Mouse (Mus musculus) hindbrain, embryonic 11.5 days (tissue): ENCODE data around the gene Gsdme. TPM values are rescaled to one million over a fixed set of nuclear protein-coding genes. Genes with fewer than 3 reads are reported as not detected.

ENCODE experiments used
- ATAC-seq: fragments of 200-750 bp; cut with Nextera tagmentation; 2 replicates; pipeline ENCODE4 v1.8.0; 2017; ENCODE audit warnings: mild to moderate bottlenecking, moderate TSS enrichment, moderate library complexity; ENCODE audit not compliant: low FRiP score
- DNase-seq: peaks from one replicate; pipeline ENCODE4 v3.0.0-alpha.2; 2015; ENCODE audit warnings: low spot score
- H3K27ac ChIP-seq: fragments of 300-500 bp; sonication (generic); 2 replicates; pipeline ENCODE4 v1.5.1; 2014; ENCODE audit warnings: mild to moderate bottlenecking, low read depth, low read length
- H3K27me3 ChIP-seq: fragments of 300-500 bp; sonication (generic); 2 replicates; pipeline ENCODE4 v1.6.1; 2014; ENCODE audit warnings: mild to moderate bottlenecking, low read length, moderate library complexity, mixed read lengths; ENCODE audit not compliant: control insufficient read depth, insufficient read depth
- H3K36me3 ChIP-seq: fragments of 300-500 bp; sonication (generic); 2 replicates; pipeline ENCODE4 v1.6.1; 2014; ENCODE audit warnings: mild to moderate bottlenecking, low read length, moderate library complexity, mixed read lengths; ENCODE audit not compliant: control insufficient read depth, insufficient read depth
- H3K4me1 ChIP-seq: fragments of 300-500 bp; sonication (generic); replicated peaks from 2 replicates; pipeline ENCODE4 v1.6.1; 2014; ENCODE audit warnings: low read length, mixed read lengths; ENCODE audit not compliant: control insufficient read depth, insufficient read depth
- H3K4me2 ChIP-seq: fragments of 300-500 bp; sonication (generic); replicated peaks from 2 replicates; pipeline ENCODE4 v1.6.1; 2014; ENCODE audit warnings: mild to moderate bottlenecking, low read depth, low read length
- H3K4me3 ChIP-seq: fragments of 300-500 bp; sonication (generic); 2 replicates; pipeline ENCODE4 v1.5.1; 2014; ENCODE audit warnings: low read depth, low read length
- H3K9ac ChIP-seq: fragments of 300-500 bp; sonication (generic); 2 replicates; pipeline ENCODE4 v1.6.1; 2014; ENCODE audit warnings: low read depth, low read length
- H3K9me3 ChIP-seq: fragments of 300-500 bp; sonication (generic); 2 replicates; pipeline ENCODE4 v1.6.1; 2016; ENCODE audit warnings: low read length; ENCODE audit not compliant: control insufficient read depth
- WGBS: fragments of 180-500 bp; shearing (Covaris S2); extraction: QIAGEN DNeasy Blood & Tissue Kit; methylation state at CpG from one replicate; pipeline ENCODE4 v1.1.7; 2014; 5-methylcytosine and 5-hydroxymethylcytosine counted together
- polyA plus RNA-seq: library from polyadenylated mRNA; unstranded; fragments of >200 nt; fragmentation: Nextera tagmentation; extraction: Ambion mirVana; gene quantifications from 2 replicates; pipeline ENCODE4 v1.2.1, GENCODE M21; 2014

Gene Gsdme
- polyA plus RNA-seq, 1 experiment from 2014 or later, result 55.0 TPM

- no peak for ATAC-seq
- 91% methylated on average over 3 of the region's 3 CpGs for WGBS
- Histone ChIP-seq H3K9ac (no peak overlapping the region), H3K4me2 (no peak overlapping the region), H3K27ac (no peak overlapping the region), H3K36me3 (no peaks in the 10 kb centered on the region), H3K27me3 (no peaks in the 10 kb centered on the region), H3K4me3 (no peak overlapping the region), H3K4me1 (no peaks in the 10 kb centered on the region), H3K9me3 (no peaks in the 10 kb centered on the region)
- no peak for DNase-seq
Measured at GRCm38 (mm10) chr6:50192822-50193221, 70.8 kb downstream of the Gsdme start.

- Histone ChIP-seq H3K4me1 (no peaks in the 10 kb centered on the region), H3K9me3 (no peaks in the 10 kb centered on the region), H3K36me3 (no peaks in the 10 kb centered on the region), H3K9ac (no peak overlapping the region), H3K27ac (no peak overlapping the region), H3K27me3 (no peaks in the 10 kb centered on the region), H3K4me3 (no peak overlapping the region), H3K4me2 (no peak overlapping the region)
- 88% methylated on average over 1 of the region's 1 CpGs for WGBS
- no peak for DNase-seq
- ATAC-seq, result no peak
Measured at GRCm38 (mm10) chr6:50192169-50192568, 71.5 kb downstream of the Gsdme start.

- DNase-seq, result no peak
- Histone ChIP-seq H3K9me3 (no peaks in the 10 kb centered on the region), H3K4me2 (no peak overlapping the region), H3K27me3 (no peaks in the 10 kb centered on the region), H3K9ac (no peak overlapping the region), H3K36me3 (no peaks in the 10 kb centered on the region), H3K27ac (no peak overlapping the region), H3K4me1 (no peaks in the 10 kb centered on the region), H3K4me3 (no peak overlapping the region)
- no peak for ATAC-seq
- WGBS, result 89% methylated on average over 3 of the region's 3 CpGs
Measured at GRCm38 (mm10) chr6:50191605-50192004, 72.1 kb downstream of the Gsdme start.

- H3K27ac ChIP-seq, result no peak overlapping the region
- no peak for ATAC-seq
- H3K9ac ChIP-seq, result no peak overlapping the region
- no peaks in the 10 kb centered on the region for H3K36me3 ChIP-seq
- no peaks in the 10 kb centered on the region for H3K4me1 ChIP-seq
- no peak for DNase-seq
- no peak overlapping the region for H3K4me3 ChIP-seq
- no peaks in the 10 kb centered on the region for H3K9me3 ChIP-seq
- H3K27me3 ChIP-seq, result no peaks in the 10 kb centered on the region
- no peak overlapping the region for H3K4me2 ChIP-seq
Measured at GRCm38 (mm10) chr6:50189376-50189775, 74.3 kb downstream of the Gsdme start.

GRCm38 (mm10) chr6:50187955-50188354, 75.7 kb downstream of the Gsdme start:
- H3K4me2 ChIP-seq, result no peak overlapping the region
- no peak overlapping the region for H3K27ac ChIP-seq
- H3K4me1 ChIP-seq, result no peaks in the 10 kb centered on the region
- H3K27me3 ChIP-seq, result no peaks in the 10 kb centered on the region
- 86% methylated on average over 4 of the region's 4 CpGs for WGBS
- ATAC-seq (no peak), DNase-seq (no peak)
- H3K9me3 ChIP-seq, result no peaks in the 10 kb centered on the region
- no peaks in the 10 kb centered on the region for H3K36me3 ChIP-seq
- H3K9ac ChIP-seq, result no peak overlapping the region
- no peak overlapping the region for H3K4me3 ChIP-seq

- DNase-seq (no peak), ATAC-seq (no peak)
- H3K9me3 ChIP-seq, result no peaks in the 10 kb centered on the region
- H3K27ac ChIP-seq, result no peak overlapping the region
- H3K36me3 ChIP-seq, result no peaks in the 10 kb centered on the region
- WGBS, result 90% methylated on average over 4 of the region's 4 CpGs
- no peak overlapping the region for H3K4me3 ChIP-seq
- no peaks in the 10 kb centered on the region for H3K4me1 ChIP-seq
- no peak overlapping the region for H3K9ac ChIP-seq
- H3K27me3 ChIP-seq, result no peaks in the 10 kb centered on the region
- no peak overlapping the region for H3K4me2 ChIP-seq
Measured at GRCm38 (mm10) chr6:50180189-50180588, 83.5 kb downstream of the Gsdme start.

- Histone ChIP-seq H3K4me1 (no peaks in the 10 kb centered on the region), H3K4me3 (no peak overlapping the region), H3K4me2 (no peak overlapping the region), H3K27ac (no peak overlapping the region), H3K9ac (no peak overlapping the region), H3K9me3 (no peaks in the 10 kb centered on the region), H3K36me3 (no peaks in the 10 kb centered on the region), H3K27me3 (no peaks in the 10 kb centered on the region)
- DNase-seq, result no peak
- 96% methylated on average over 1 of the region's 1 CpGs for WGBS
- ATAC-seq, result no peak
Measured at GRCm38 (mm10) chr6:50175736-50176135, 87.9 kb downstream of the Gsdme start.

GRCm38 (mm10) chr6:50169771-50170170, 93.9 kb downstream of the Gsdme start:
- ATAC-seq (no peak), DNase-seq (no peak)
- Histone ChIP-seq H3K9ac (no peak overlapping the region), H3K4me1 (no peaks in the 10 kb centered on the region), H3K27me3 (no peaks in the 10 kb centered on the region), H3K36me3 (no peaks in the 10 kb centered on the region), H3K9me3 (no peaks in the 10 kb centered on the region), H3K4me3 (no peak overlapping the region), H3K27ac (no peak overlapping the region), H3K4me2 (no peak overlapping the region)

- WGBS, result 97% methylated on average over 4 of the region's 4 CpGs
- no peak overlapping the region for H3K9ac ChIP-seq
- no peak for ATAC-seq
Measured at GRCm38 (mm10) chr6:50168821-50169220, 94.8 kb downstream of the Gsdme start.

More at GRCm38 (mm10) chr6:50168821-50169220, 94.8 kb downstream of the Gsdme start:
- Histone ChIP-seq H3K9me3 (no peaks in the 10 kb centered on the region), H3K4me3 (no peak overlapping the region), H3K27ac (no peak overlapping the region), H3K4me1 (no peaks in the 10 kb centered on the region), H3K27me3 (no peaks in the 10 kb centered on the region), H3K4me2 (no peak overlapping the region), H3K36me3 (no peaks in the 10 kb centered on the region)
- no peak for DNase-seq
